Mouse (Mus musculus) hindbrain, embryonic 13.5 days (tissue): ENCODE measurements around the gene Pla2g3. TPM values are rescaled to one million over a fixed set of nuclear protein-coding genes. Genes with fewer than 3 reads are reported as not detected.

ENCODE experiments used
- ATAC-seq: fragments of 200-750 bp; cut with Nextera tagmentation; 2 replicates; pipeline ENCODE4 v1.8.0; 2017; ENCODE audit warnings: moderate TSS enrichment; ENCODE audit not compliant: low FRiP score
- H3K27ac ChIP-seq: fragments of 300-500 bp; sonication (generic); 2 replicates; pipeline ENCODE4 v1.5.1; 2015; ENCODE audit warnings: inconsistent platforms, mild to moderate bottlenecking, moderate library complexity
- H3K27me3 ChIP-seq: fragments of 300-500 bp; sonication (generic); 2 replicates; pipeline ENCODE4 v1.6.1; 2015; ENCODE audit warnings: mild to moderate bottlenecking, inconsistent platforms
- H3K36me3 ChIP-seq: fragments of 300-500 bp; sonication (generic); 2 replicates; pipeline ENCODE4 v1.6.1; 2015; ENCODE audit warnings: mild to moderate bottlenecking, inconsistent platforms
- H3K4me1 ChIP-seq: fragments of 300-500 bp; sonication (generic); replicated peaks from 2 replicates; pipeline ENCODE4 v1.6.1; 2015; ENCODE audit warnings: inconsistent platforms
- H3K4me2 ChIP-seq: fragments of 300-500 bp; sonication (generic); 2 replicates; pipeline ENCODE4 v1.6.1; 2015; ENCODE audit warnings: inconsistent platforms, mild to moderate bottlenecking, moderate library complexity
- H3K4me3 ChIP-seq: fragments of 300-500 bp; sonication (generic); 2 replicates; pipeline ENCODE4 v1.5.1; 2015; ENCODE audit warnings: mild to moderate bottlenecking, inconsistent platforms
- H3K9ac ChIP-seq: fragments of 300-500 bp; sonication (generic); 2 replicates; pipeline ENCODE4 v1.6.1; 2015; ENCODE audit warnings: mild to moderate bottlenecking, inconsistent platforms
- H3K9me3 ChIP-seq: fragments of 300-500 bp; sonication (generic); 2 replicates; pipeline ENCODE4 v1.6.1; 2016; ENCODE audit warnings: inconsistent platforms
- WGBS: fragments of 180-500 bp; shearing (Covaris S2); methylation state at CpG from one replicate; pipeline ENCODE4 v1.1.7; 2015; 5-methylcytosine and 5-hydroxymethylcytosine counted together
- polyA plus RNA-seq: library from polyadenylated mRNA; unstranded; fragments of >200 nt; fragmentation: Nextera tagmentation; extraction: Ambion mirVana; gene quantifications from 2 replicates; pipeline ENCODE4 v1.2.1, GENCODE M21; 2015

Pla2g3 gene
- polyA plus RNA-seq = 0.61 and 0.62 TPM in 2 replicates

DNA sequence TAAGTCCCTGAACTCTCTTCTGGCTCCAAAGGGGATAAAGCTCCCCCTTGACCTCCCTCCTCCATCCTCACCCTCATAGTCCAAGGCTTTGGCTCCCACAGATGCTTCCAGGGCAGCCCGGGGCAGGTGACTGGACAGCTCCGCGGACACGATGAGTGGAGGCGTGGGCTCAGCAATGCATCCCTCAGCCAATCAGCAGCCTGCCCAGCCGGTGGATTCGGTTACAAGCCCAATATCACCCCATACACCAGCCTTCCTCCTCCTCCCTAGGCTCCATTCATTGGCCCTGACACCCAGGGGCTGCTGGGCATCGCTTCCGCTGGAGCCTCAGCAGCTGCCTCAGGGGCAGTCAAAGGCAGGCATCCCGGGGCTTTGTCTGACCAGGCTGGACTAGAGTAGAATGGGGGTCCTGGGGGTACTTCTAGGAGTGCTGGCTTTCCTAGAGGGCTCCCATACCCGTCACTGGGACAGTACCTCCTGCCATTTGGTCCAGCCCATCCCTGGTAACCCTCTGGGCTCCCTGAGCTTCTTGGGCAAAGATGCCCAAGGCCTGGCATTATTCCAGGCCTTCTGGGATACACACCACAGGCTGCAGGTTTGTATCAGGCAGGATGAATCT is at the start of gene Pla2g3:
Gene Pla2g3 (plus strand): TSS at position 333 of the 619 bp plus-strand sequence.
- no peaks in the 10 kb centered on the region for H3K27me3 ChIP-seq
- H3K4me1 ChIP-seq = peaks cover 6% of the 10 kb centered on the region; the same call in 1 of the 2 replicates
- no peak within 1 kb of the TSS for H3K4me2 ChIP-seq
- H3K9ac ChIP-seq = no peak within 1 kb of the TSS
- no peaks in the 10 kb centered on the region for H3K9me3 ChIP-seq
- no peak for ATAC-seq
- 38% methylated on average over 11 of the region's 11 CpGs for WGBS
- no peak within 1 kb of the TSS for H3K4me3 ChIP-seq
- no peaks in the 10 kb centered on the region for H3K36me3 ChIP-seq
- H3K27ac ChIP-seq = no peak within 1 kb of the TSS

DNA sequence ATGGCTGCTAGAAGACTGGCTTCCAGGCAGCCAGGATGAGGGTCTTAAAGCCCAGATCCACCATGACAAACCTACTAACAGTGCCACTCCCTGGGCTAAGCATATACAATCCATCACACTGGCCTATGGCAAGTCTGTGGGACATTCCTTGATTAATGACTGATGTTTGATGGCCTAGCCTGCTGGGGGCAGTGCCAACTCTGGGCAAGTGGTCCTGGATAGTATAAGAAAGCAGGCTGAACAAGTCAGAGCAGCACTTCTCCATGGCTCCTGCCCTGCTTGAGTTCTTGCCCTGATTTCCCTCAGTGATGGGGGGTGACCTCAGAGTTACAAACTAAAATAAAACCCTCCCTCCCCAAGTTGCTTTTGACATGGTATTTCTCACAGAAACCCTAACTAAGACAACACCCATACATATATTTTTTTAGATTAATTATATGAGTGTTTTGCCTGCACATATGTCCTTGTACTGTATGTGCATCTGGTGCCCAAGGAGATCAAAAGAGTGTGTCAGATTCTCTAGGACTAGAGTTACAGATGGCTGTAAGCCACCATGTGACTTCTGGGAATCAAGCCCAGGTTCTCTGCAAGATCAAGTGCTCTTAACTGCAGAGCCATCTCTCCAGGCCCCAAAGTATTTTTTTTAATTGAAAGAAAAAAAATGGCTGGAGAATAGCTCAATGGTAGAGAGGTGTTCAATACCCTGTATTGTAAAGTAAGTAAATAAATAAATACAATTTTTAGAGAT is 46.2 kb upstream of the Pla2g3 start:
- Histone ChIP-seq H3K36me3 (peaks cover 3% of the 10 kb centered on the region; the same call in 1 of the 2 replicates), H3K9ac (no peak overlapping the region), H3K4me2 (no peak overlapping the region), H3K27ac (no peak overlapping the region), H3K27me3 (no peaks in the 10 kb centered on the region), H3K4me1 (no peaks in the 10 kb centered on the region; the same call in 1 of the 2 replicates), H3K9me3 (no peaks in the 10 kb centered on the region), H3K4me3 (no peak overlapping the region)
- no peak for ATAC-seq

DNA sequence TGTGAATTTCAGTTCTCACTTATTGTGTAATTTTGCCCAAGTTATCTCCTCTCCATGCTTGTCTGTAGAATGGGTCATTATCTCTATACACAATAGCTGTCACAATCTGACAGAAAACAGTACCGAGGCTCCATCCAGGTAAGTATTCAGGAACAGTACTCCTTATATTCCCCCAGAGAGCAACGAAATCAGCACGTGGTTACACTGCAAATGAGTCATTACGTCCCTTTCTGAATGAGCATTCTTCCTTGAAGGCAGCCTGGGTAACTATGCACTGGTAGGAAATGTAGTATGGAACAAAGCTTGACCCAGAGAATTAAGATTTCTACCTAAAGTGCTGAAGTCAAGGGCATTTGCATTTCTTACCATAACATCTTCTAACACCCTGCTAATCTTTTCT is 45.4 kb upstream of the Pla2g3 start:
- no peak for ATAC-seq
- H3K9me3 ChIP-seq = no peaks in the 10 kb centered on the region
- no peaks in the 10 kb centered on the region for H3K27me3 ChIP-seq
- no peak overlapping the region for H3K27ac ChIP-seq
- no peaks in the 10 kb centered on the region; the same call in 1 of the 2 replicates for H3K4me1 ChIP-seq
- WGBS = 77% methylated on average over 4 of the region's 4 CpGs
- peaks cover 3% of the 10 kb centered on the region; the same call in 1 of the 2 replicates for H3K36me3 ChIP-seq
- no peak overlapping the region for H3K9ac ChIP-seq
- no peak overlapping the region for H3K4me3 ChIP-seq
- H3K4me2 ChIP-seq = no peak overlapping the region

DNA sequence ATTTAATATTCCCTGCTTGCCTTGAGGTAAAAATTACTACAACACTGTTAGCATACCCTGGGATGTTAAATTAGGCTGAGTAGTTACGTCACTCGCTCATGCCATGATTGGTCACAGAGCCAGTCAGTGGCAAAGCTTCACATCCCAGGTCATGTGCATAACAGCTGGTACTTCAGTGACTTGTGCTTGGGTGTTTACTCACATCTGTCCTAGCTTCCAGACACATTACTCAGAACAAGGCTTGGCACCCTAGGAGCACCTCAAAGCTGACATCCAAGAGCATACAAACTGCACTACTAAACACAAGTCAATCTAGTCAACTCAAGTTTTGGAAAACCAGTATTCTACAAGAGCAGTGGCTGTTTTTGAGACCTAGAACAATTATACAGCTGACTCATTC is 45.0 kb upstream of the Pla2g3 start:
- no peaks in the 10 kb centered on the region for H3K27me3 ChIP-seq
- no peak overlapping the region for H3K4me2 ChIP-seq
- 93% methylated on average over 2 of the region's 2 CpGs for WGBS
- H3K9ac ChIP-seq = no peak overlapping the region
- no peaks in the 10 kb centered on the region for H3K9me3 ChIP-seq
- H3K27ac ChIP-seq = no peak overlapping the region
- H3K4me3 ChIP-seq = no peak overlapping the region
- H3K4me1 ChIP-seq = no peaks in the 10 kb centered on the region; the same call in 1 of the 2 replicates
- no peak for ATAC-seq
- peaks cover 3% of the 10 kb centered on the region; the same call in 1 of the 2 replicates for H3K36me3 ChIP-seq

DNA sequence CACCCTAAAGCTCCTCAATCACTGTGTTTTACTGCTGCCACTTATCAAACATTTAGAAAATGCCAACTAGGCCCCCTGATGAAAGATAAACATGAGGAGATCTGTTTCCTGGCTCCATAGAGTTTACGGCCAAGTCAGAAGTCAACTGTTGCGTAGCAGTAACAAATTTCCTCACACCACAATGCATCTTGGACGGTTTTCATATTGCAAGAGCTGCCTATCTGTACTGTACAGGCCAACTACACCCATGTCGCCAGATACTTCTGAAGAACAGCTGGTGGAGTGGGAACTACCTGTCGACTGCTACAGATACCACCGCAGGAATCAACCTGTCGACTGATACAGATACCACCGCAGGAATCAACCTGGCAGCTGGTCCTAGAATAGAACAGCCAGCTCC is 43.2 kb upstream of the Pla2g3 start:
- Histone ChIP-seq H3K4me1 (no peaks in the 10 kb centered on the region; the same call in none of the 2 replicates), H3K4me3 (no peak overlapping the region), H3K27ac (no peak overlapping the region), H3K27me3 (no peaks in the 10 kb centered on the region), H3K9ac (no peak overlapping the region), H3K9me3 (no peaks in the 10 kb centered on the region), H3K36me3 (peaks cover 3% of the 10 kb centered on the region; the same call in 1 of the 2 replicates), H3K4me2 (no peak overlapping the region)
- no peak for ATAC-seq
- 92% methylated on average over 8 of the region's 8 CpGs for WGBS

DNA sequence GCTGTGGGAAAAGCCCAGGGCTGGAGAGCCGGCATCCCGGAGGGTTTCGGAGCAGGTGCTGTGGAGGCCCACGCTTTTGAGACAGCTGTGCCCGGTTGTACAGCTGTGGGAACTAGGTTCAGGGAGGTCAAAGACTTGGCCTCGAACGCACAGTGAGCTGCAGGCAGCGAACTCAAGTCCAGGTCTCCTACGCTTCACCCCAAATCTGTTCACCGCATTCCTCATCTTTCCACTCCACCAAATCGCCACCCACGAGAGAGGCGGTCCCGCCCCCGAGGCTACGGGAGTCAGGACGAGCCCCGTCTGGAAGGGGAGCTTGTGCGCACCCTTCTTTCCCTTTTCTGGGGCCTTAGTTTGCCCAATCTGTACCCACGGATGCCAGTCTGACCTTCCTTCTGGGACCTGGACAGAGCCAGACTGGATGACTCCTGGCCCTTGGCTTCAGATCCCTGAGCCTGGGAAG is 36.4 kb upstream of the Pla2g3 start:
- H3K9me3 ChIP-seq = no peaks in the 10 kb centered on the region
- peaks cover 16% of the 10 kb centered on the region for H3K36me3 ChIP-seq
- H3K9ac ChIP-seq = peak overlapping the region; percentile 89
- WGBS = 1% methylated on average over 20 of the region's 20 CpGs
- ATAC-seq = peak; percentile 40
- peak overlapping the region; percentile 67 for H3K4me3 ChIP-seq
- H3K4me2 ChIP-seq = peak overlapping the region; percentile 91
- no peaks in the 10 kb centered on the region for H3K27me3 ChIP-seq
- H3K27ac ChIP-seq = peak overlapping the region; percentile 90
- peaks cover 26% of the 10 kb centered on the region for H3K4me1 ChIP-seq

DNA sequence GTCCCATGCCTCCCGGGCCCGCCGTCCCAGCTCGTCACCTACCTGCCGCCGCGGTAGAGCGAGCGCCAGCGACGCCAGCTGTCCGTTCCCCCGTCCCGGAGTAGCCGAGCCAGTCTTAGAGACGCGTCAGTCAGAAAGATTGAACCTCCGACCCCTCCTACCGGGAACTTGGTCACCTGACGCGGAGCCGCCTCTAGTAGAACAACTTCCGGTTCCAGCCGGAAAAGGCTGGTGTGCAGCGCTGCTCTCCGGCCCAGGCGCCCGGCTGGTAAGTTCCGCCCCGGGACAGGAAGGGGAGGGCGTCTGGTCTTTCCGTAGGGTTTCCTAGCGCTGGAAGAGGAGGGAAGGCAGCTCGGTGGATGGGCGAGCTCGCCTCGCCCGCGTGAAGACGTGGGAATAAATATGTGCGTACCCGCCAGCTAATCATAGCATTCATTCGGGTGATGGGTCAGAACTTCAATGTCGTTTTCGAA is 35.9 kb upstream of the Pla2g3 start, which contains the start of gene Rnf185:
Gene Rnf185 (minus strand): TSS at position 197 of the 473 bp plus-strand sequence.
- ATAC-seq = peak; percentile 98
- H3K9me3 ChIP-seq = no peaks in the 10 kb centered on the region
- peak within 1 kb of the TSS; percentile 67 for H3K4me3 ChIP-seq
- peaks cover 16% of the 10 kb centered on the region for H3K36me3 ChIP-seq
- peak within 1 kb of the TSS; percentile 91 for H3K4me2 ChIP-seq
- under 1% methylated on average over 45 of the region's 45 CpGs for WGBS
- H3K27me3 ChIP-seq = no peaks in the 10 kb centered on the region
- H3K9ac ChIP-seq = peak within 1 kb of the TSS; percentile 89
- H3K4me1 ChIP-seq = peaks cover 26% of the 10 kb centered on the region
- peak within 1 kb of the TSS; percentile 90 for H3K27ac ChIP-seq

DNA sequence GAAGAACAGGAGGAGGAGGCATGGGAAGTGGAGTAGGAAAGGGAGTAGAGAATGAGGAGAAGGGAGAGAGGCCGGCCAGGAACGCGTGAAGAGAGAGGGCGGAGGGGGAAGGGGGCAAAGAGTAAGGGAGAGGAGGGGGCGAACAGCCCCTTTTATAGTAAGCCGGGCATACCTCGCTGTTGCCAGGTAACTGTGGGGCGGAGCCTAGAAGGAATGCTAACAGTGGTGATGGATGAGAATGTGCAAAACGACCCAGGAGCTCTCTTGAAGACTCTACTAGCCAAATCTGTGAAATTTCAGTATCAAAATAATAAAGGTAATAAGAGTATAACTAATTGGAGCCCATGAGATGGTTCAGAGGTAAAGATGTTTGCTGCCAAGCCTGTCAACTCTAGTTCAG is 35.3 kb upstream of the Pla2g3 start:
- H3K9ac ChIP-seq = peak overlapping the region; percentile 89

DNA sequence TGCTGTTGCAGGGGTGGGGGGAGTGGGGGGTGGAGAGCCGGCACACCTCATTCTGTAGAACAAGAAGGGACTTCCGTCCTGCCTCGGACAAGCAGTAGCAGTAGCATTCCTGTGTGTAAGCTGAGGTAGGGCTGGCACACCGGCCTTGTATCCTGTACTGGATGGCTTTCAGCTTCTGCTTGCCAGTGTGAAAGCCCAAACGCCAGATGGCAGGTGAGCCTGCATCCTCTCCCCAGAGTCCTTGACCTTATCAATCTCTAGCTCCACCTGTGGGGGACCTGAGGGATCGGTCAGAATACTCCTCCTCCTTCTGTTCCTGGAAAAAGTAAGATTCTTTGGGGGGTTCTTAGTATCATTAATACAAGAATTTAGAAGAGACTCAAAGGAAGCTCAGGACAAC is 34.6 kb upstream of the Pla2g3 start:
- H3K4me2 ChIP-seq = peak overlapping the region; percentile 91
- H3K27me3 ChIP-seq = no peaks in the 10 kb centered on the region
- H3K4me1 ChIP-seq = peaks cover 26% of the 10 kb centered on the region
- H3K36me3 ChIP-seq = peaks cover 16% of the 10 kb centered on the region
- H3K27ac ChIP-seq = no peak overlapping the region
- peak overlapping the region; percentile 89 for H3K9ac ChIP-seq
- no peak for ATAC-seq
- peak overlapping the region; percentile 67 for H3K4me3 ChIP-seq
- 79% methylated on average over 6 of the region's 6 CpGs for WGBS
- H3K9me3 ChIP-seq = no peaks in the 10 kb centered on the region

More for the DNA sequence above, 35.3 kb upstream of the Pla2g3 start:
- Histone ChIP-seq H3K27me3 (no peaks in the 10 kb centered on the region), H3K4me3 (peak overlapping the region; percentile 67), H3K27ac (peak overlapping the region; percentile 90), H3K9me3 (no peaks in the 10 kb centered on the region), H3K36me3 (peaks cover 16% of the 10 kb centered on the region), H3K4me2 (peak overlapping the region; percentile 91), H3K4me1 (peaks cover 26% of the 10 kb centered on the region)
- WGBS = 0% methylated on average over 9 of the region's 9 CpGs
- ATAC-seq = peak; percentile 77

DNA sequence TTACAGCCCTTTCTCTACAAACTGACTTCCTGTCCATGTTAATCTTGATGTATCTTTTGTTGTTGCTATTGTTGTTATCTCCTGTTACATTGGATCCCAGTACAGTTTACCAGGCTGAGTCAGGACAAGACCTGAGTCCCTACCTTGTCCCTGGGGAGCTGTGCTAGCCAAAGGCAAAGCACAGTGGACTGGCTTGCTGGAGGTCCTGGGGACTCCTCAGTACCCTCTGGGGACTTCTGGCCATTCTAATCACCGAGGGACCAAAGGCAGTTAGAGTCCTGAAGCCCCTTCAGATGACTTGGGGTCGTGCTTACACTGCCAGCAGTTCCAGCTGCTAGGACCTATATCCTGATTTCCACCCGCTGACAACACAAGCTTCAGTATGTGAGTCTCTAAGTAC is 33.6 kb upstream of the Pla2g3 start:
- H3K4me2 ChIP-seq = no peak overlapping the region
- H3K9me3 ChIP-seq = no peaks in the 10 kb centered on the region
- H3K27me3 ChIP-seq = no peaks in the 10 kb centered on the region
- no peak for ATAC-seq
- no peak overlapping the region for H3K9ac ChIP-seq
- H3K27ac ChIP-seq = no peak overlapping the region
- 98% methylated on average over 3 of the region's 3 CpGs for WGBS
- H3K4me1 ChIP-seq = peaks cover 26% of the 10 kb centered on the region
- no peak overlapping the region for H3K4me3 ChIP-seq
- H3K36me3 ChIP-seq = peaks cover 16% of the 10 kb centered on the region

DNA sequence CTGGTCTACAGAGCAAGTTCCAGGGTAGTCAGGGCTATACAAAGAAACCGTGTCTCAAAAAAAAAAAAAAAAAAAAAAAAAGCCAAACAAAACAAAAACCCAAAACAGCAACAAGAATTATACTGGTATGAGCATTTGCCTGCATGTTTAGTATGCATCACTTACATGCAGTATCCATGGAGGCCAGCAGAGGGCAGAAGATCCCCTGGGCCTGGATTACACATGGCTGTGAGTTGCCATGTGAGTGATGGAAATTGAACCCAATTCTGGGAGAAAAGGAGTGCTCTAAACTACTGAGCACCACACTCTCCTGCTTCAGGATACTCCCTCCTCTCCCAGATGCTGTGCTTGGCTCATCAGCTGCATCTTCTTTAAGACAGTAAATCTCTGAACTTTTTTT is 31.7 kb upstream of the Pla2g3 start:
- Histone ChIP-seq H3K9ac (no peak overlapping the region), H3K36me3 (peaks cover 16% of the 10 kb centered on the region), H3K4me1 (peaks cover 16% of the 10 kb centered on the region), H3K4me2 (no peak overlapping the region), H3K4me3 (no peak overlapping the region), H3K27ac (no peak overlapping the region), H3K27me3 (no peaks in the 10 kb centered on the region), H3K9me3 (no peaks in the 10 kb centered on the region)
- WGBS = 19% methylated on average over 1 of the region's 1 CpGs
- ATAC-seq = no peak

DNA sequence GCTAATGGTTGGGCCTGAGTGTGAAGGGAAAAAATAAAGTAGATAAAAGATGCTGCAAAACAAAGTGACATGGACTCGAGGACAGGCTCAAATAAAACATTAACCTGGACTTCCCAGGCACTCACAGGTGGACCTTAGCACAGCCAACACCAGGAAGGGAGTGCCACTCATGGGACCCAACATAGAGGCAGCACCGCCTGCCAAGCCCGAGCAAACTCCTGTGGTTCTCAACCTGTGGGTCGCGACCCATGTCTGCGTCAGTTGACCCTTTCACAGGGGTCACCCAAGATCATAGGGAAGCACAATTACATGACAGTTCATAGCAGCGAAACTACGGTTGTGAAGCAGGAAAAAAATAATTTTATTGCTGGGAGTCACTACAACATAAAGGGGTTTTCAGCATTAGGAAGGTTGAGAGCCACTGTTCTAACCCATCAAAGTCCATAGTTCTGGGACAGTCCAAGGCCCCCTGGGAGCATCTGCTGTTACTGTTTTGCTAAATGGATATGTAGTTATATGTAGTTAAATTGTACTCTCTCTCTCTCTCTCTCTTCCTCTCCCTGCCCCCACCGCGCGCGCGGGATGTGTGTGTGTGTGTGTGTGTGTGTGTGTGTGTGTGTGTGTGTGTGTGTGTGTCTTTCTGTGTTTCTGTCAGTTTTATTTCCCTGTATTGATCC is 29.5 kb upstream of the Pla2g3 start:
- peaks cover 16% of the 10 kb centered on the region for H3K36me3 ChIP-seq
- WGBS = 84% methylated on average over 13 of the region's 13 CpGs
- no peak for ATAC-seq
- no peak overlapping the region for H3K4me3 ChIP-seq
- no peak overlapping the region for H3K9ac ChIP-seq
- no peaks in the 10 kb centered on the region for H3K9me3 ChIP-seq
- H3K4me1 ChIP-seq = peaks cover 4% of the 10 kb centered on the region
- H3K27ac ChIP-seq = no peak overlapping the region
- H3K4me2 ChIP-seq = no peak overlapping the region
- no peaks in the 10 kb centered on the region for H3K27me3 ChIP-seq
